Mouse (Mus musculus): ENCODE data around the gene Srek1.

Srek1 gene

GRCm38 (mm10) chr13:103726872-103727271, 47.5 kb downstream of the Srek1 start:
- DNase-seq (ENCODE audit: low read depth, low spot score) = no peak

DNA sequence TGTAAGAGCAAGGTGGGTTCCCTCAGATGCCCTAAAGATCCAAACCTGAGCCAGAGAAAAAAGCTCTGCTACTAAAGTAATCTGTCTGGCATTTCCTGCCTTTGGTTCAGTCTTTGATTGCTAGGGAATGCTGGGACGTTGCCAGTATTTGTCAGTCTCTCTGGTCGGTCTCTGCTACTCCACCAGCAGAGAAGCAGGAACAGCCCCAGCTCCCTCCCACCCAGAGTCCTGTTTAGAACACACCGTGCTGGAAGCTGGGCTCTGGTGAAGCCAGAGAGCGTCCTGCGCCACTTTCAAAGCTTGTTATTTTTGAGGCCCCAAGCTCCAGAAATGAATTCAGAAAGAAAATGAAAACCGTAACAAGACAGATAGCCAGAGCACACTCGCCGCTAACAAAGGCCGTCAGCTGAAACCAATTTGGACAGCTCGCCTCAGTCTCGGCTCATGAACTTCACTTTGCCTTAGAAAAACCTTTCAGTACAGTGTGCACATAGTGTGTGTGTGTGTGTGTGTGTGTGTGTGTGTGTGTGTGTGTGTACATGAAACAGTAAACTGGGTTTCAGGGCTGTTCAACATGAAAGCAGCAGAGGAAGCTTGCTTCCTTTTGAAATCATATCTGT, 62.9 kb downstream of the Srek1 start:
- peak; percentile 78 for DNase-seq (ENCODE audit: low read depth, low spot score)

DNA sequence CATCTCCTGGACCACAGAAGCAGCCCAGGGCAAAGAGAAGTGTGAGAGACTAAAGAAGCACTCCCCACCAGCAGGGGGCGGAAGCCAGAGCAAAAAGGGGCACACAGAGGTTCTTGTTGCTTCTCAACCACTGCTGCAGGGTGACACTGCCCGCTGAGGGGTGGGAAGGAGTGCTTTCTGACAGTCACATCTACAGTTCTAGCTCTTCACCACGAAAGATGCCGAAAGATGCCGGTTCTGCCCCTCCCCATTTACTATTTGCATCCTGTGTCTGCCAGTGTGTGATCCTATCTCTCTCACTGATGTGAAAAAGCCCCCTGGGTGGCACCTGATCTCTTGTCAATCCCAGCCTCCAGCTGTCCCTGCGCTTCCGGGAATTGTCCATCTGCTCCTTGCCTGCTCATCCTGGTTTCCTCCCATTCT, 64.0 kb downstream of the Srek1 start:
- peak; percentile 14 for DNase-seq (ENCODE audit: low read depth, low spot score)

DNA sequence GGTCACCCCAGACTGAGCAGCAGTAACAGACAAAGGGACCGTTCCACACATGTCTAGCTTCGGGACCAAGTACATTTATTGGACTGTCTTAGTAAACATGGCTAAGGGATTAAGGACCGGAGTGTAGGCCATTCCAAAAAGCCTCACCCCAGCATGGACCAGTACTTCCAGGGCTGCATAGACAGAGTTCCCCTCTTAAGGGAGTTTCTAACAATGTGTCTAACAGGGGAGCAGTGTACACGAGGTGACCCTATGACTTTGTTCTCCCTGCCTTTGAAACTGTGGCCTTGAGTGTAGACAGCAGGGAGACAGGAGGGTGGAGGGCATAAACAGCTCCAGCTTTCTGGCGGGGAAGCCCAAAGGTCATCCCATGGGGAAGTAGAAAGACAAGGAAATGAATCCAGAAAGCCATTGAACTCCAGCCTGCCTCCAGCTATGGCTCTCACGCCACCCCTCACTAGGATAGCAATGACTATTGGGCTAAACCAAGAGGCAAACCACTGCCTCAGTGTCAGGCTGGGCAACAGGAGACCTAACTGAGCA, 68.9 kb downstream of the Srek1 start:
- DNase-seq (ENCODE audit: low read depth, low spot score) = no peak

DNA sequence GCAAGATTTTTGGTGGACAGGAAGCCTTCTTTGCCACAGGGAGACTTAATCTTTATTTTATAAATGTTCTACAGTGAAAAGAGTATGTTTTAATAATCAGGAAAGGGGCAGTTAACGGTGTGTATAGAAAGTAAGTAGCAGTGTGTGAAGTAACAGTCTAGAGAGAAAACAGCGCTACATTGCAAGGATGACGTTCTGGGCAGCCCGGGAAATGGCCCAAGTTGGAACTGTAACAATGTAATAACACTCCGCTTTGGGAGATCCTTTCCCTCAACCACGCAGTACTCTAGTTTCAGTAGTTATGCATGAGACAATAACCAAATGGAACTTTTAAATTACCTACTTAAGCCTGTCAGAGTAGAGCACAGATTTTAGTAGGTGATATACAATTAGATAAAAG, 70.6 kb downstream of the Srek1 start:
- no peak for DNase-seq (ENCODE audit: low read depth, low spot score)

GRCm38 (mm10) chr13:103703386-103703785, 71.0 kb downstream of the Srek1 start:
- DNase-seq (ENCODE audit: low read depth, low spot score) = peak; percentile 83

- DNase-seq (ENCODE audit: low read depth, low spot score) = no peak
These were observed 72.1 kb downstream of the Srek1 start for GRCm38 (mm10) chr13:103702266-103702665.

DNA sequence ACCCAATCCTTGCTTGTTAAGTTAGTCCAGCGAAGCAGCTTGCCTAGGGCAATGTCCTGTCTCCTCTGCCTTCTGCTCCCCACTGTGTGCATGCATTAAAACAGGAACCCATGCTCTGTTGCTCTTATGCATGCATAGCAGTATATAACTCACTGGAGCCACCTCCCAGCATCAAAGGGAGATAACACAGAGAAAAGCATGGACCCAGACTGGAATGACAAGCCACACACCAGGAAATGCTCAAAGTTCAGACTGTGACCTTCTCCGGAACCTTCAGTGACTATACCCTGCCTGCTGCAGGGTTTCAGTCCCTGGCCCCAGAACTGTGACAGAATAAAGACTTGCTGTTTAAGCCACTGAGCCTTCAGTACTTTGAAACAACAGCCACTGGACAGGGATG, 73.7 kb downstream of the Srek1 start:
- no peak for DNase-seq (ENCODE audit: low read depth, low spot score)

GRCm38 (mm10) chr13:103697993-103698392, 76.4 kb downstream of the Srek1 start:
- DNase-seq (ENCODE audit: low read depth, low spot score) = no peak

GRCm38 (mm10) chr13:103696164-103696563, 78.2 kb downstream of the Srek1 start:
- DNase-seq (ENCODE audit: low read depth, low spot score) = peak; percentile 31

DNA sequence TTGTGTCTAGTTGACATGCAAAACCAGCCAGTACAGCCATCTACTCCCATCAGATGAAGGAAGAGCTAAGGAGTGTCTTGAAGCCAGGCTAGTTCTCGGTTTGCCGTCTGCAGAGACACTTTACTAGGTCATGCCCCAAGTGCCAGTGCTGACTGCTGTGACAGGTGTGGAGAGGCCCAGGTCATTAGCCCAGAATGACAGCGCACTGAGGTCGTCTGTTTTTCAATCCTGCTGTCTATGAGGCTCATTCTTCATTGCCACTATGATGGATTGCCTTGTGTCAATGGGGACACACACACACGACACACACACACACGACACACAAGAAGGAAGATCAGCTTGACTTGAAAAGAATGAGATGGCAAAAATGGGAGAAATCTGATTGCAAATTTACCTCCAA, 79.0 kb downstream of the Srek1 start:
- no peak for DNase-seq (ENCODE audit: low read depth, low spot score)
